ENCODE assay signal across 8 mouse cellular contexts in the genomic region with DNA sequence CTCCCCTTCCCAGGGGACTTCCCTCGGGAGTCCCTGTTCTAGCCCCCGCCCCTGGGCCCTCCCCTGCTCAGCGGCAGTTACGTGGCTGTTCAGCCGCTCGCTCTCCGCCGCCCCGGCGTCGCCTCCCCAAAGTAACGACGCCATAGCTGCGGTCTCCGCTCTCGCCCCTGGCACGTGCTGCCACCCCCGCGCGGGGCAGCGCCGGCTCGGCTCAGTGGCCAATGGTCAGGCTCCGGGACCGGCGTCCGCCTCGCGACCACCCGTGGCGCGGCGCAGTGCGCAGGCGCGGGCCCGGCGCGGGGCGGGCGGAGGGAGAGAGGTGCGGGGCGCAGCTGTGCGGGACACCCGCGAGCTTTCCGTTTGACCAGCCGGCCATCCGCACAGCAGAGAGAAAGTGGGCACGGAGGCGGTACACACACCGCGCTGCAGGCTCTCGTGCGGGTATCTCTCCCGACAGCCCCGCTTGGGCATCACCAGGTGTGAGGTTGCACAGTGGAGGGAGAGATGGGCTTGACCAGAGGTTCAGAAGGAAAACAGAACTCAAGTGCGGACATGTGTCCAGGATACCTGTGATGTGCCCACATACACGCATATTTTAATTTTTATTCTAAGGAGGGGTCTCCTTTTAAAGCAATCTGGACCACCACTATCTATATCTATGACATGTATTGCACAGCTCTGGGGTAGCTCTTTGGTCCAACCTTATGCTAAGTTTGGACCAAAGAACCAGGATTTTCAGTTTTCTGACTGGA. TPM values are rescaled to one million over a fixed set of nuclear protein-coding genes. Genes with fewer than 3 reads are reported as not detected.
DNase-seq lines count a peak whose midpoint lies in the region; ATAC-seq and TF ChIP-seq lines count a peak whose summit lies in the region.

Ddx25 (minus strand) TSS at position 272 of the 752 bp plus-strand sequence.
Pus3 (plus strand) TSS at position 339 of the 752 bp plus-strand sequence.

- intact Hi-C loops in gastrocnemius, postnatal 36 days (cut with DNase I) = no loop called here

- no peak for TF ChIP-seq POLR2A in lung, adult 2 months (IDR thresholded peaks at IDR 0.05; ENCODE audit: borderline replicate concordance, extremely low read depth, low read depth, low read length)
- peak; percentile 66 for TF ChIP-seq POLR2A in brain, embryonic 14.5 days (IDR thresholded peaks at IDR 0.05; ENCODE audit: borderline replicate concordance, extremely low read depth, insufficient read depth, insufficient read length, poor library complexity, severe bottlenecking)

- peaks cover 7% of the 10 kb centered on the region; the same call in 1 of the 2 replicates for H3K36me3 ChIP-seq in forebrain, embryonic 11.5 days (ENCODE audit: control insufficient read depth, insufficient read depth, low read length)
- peaks cover 6% of the 10 kb centered on the region; the same call in 1 of the 2 replicates for H3K36me3 ChIP-seq in intestine, postnatal 0 days (ENCODE audit: control insufficient read depth, insufficient read depth)

- H3K4me3 ChIP-seq in lung, adult 2 months (replicated peaks; ENCODE audit: extremely low read depth, low read depth, low read length) = peak within 1 kb of the TSS; percentile 77
- peak within 1 kb of the TSS; percentile 65 for H3K4me3 ChIP-seq in forebrain, embryonic 11.5 days (ENCODE audit: low read depth, low read length)
- H3K4me3 ChIP-seq in intestine, postnatal 0 days (ENCODE audit: low read depth, low read length) = peak within 1 kb of the TSS; percentile 65

- under 1% methylated on average over 58 of the region's 59 CpGs for WGBS in lung, adult 2 months
- under 1% methylated on average over 58 of the region's 59 CpGs for WGBS in forebrain, embryonic 11.5 days
- WGBS in intestine, postnatal 0 days = under 1% methylated on average over 59 of the region's 59 CpGs

- H3K9me3 ChIP-seq in forebrain, embryonic 11.5 days (ENCODE audit: control insufficient read depth, low read length) = no peaks in the 10 kb centered on the region
- no peaks in the 10 kb centered on the region for H3K9me3 ChIP-seq in intestine, postnatal 0 days (ENCODE audit: control insufficient read depth)

- peak within 1 kb of the TSS; percentile 69 for H3K9ac ChIP-seq in forebrain, embryonic 11.5 days (ENCODE audit: low read length)
- H3K9ac ChIP-seq in intestine, postnatal 0 days (ENCODE audit: low read depth, low read length) = peak within 1 kb of the TSS; percentile 34; the same call in 1 of the 2 replicates

- peak within 1 kb of the TSS; percentile 20; the same call in 1 of the 2 replicates for H3K27ac ChIP-seq in forebrain, embryonic 11.5 days (ENCODE audit: low read depth, low read length)
- no peak within 1 kb of the TSS for H3K27ac ChIP-seq in intestine, postnatal 0 days (ENCODE audit: low read depth, low read length)

- no peak for TF ChIP-seq CTCF in lung, adult 2 months (IDR thresholded peaks at IDR 0.05; ENCODE audit: insufficient read depth, low read length)
- no peak for TF ChIP-seq CTCF in brain, embryonic 14.5 days (IDR thresholded peaks at IDR 0.05; ENCODE audit: borderline replicate concordance, extremely low read depth, insufficient read depth, insufficient read length)
- TF ChIP-seq CTCF in intestine, postnatal 0 days (IDR thresholded peaks at IDR 0.05; ENCODE audit: low read depth) = no peak

- DNase-seq in lung, adult 2 months = no peak
- no peak for DNase-seq in lung, postnatal 14 days
- peak; percentile 80 for DNase-seq in brain, embryonic 14.5 days (ENCODE audit: low read depth)
- DNase-seq in forebrain, embryonic 11.5 days (ENCODE audit: low spot score) = peak; percentile 89
- DNase-seq in liver = peak; percentile 30
- DNase-seq in retina, postnatal 1 day = peak; percentile 90
- DNase-seq in gastrocnemius, postnatal 36 days = no peak

- peak; percentile 86 for ATAC-seq in forebrain, embryonic 11.5 days (replicated peaks; ENCODE audit: low FRiP score)
- peak; percentile 53 for ATAC-seq in intestine, postnatal 0 days

- H3K27me3 ChIP-seq in forebrain, embryonic 11.5 days (ENCODE audit: control insufficient read depth, insufficient read depth, low read length) = peaks cover 4% of the 10 kb centered on the region; the same call in 1 of the 2 replicates
- H3K27me3 ChIP-seq in intestine, postnatal 0 days (replicated peaks; ENCODE audit: control insufficient read depth, insufficient read depth, low read length) = peaks cover 14% of the 10 kb centered on the region

- H3K4me2 ChIP-seq in forebrain, embryonic 11.5 days (ENCODE audit: low read depth, low read length, severe bottlenecking) = peak within 1 kb of the TSS; percentile 92
- peak within 1 kb of the TSS; percentile 97 for H3K4me2 ChIP-seq in intestine, postnatal 0 days (replicated peaks; ENCODE audit: low read depth)

- no peaks in the 10 kb centered on the region for H3K4me1 ChIP-seq in lung, adult 2 months (ENCODE audit: control insufficient read depth, insufficient read depth, low read length)
- H3K4me1 ChIP-seq in forebrain, embryonic 11.5 days (replicated peaks; ENCODE audit: control insufficient read depth, insufficient read depth, low read length) = no peaks in the 10 kb centered on the region; the same call in 1 of the 2 replicates
- peaks cover 11% of the 10 kb centered on the region; the same call in 1 of the 2 replicates for H3K4me1 ChIP-seq in intestine, postnatal 0 days (replicated peaks; ENCODE audit: control insufficient read depth, insufficient read depth, low read length)

RNA-seq across cellular contexts. Expression of gene Ddx25, which starts in this region (rescaled TPM):
- polyA plus RNA-seq in lung, adult 2 months (2012; rRNA removed) = 0.02 and 0.03 TPM in 2 replicates
- polyA plus RNA-seq in brain, embryonic 14.5 days (2012; rRNA removed) = 11.2 and 15.2 TPM in 2 replicates
- 8.2 and 8.8 TPM in 2 replicates for polyA plus RNA-seq in forebrain, embryonic 11.5 days (2014; fragmentation: Nextera tagmentation; extraction: Ambion mirVana)
- 0.27 and 0.50 TPM in 2 replicates for polyA plus RNA-seq in intestine, postnatal 0 days (2015; fragmentation: Nextera tagmentation; extraction: Ambion mirVana)
- not detected for total RNA-seq in gastrocnemius, postnatal 36 days (2021)

RNA-seq across cellular contexts. Expression of gene Pus3, which starts in this region (rescaled TPM):
- polyA plus RNA-seq in lung, adult 2 months (2012; rRNA removed) = 1.1 and 2.2 TPM in 2 replicates
- 12.6 and 16.1 TPM in 2 replicates for polyA plus RNA-seq in brain, embryonic 14.5 days (2012; rRNA removed)
- 21.8 TPM in 2 replicates for polyA plus RNA-seq in forebrain, embryonic 11.5 days (2014; fragmentation: Nextera tagmentation; extraction: Ambion mirVana)
- polyA plus RNA-seq in intestine, postnatal 0 days (2015; fragmentation: Nextera tagmentation; extraction: Ambion mirVana) = 6.5 and 6.6 TPM in 2 replicates
- 1 to 10 TPM; 6.8 to 8.5 TPM for total RNA-seq in gastrocnemius, postnatal 36 days (2021)

Comparison
In these comparisons a context has a peak if more than half of its experiments do, and no peak if none do; other contexts are left out.
1. DNase-seq: peak in brain, embryonic 14.5 days (single experiment), forebrain, embryonic 11.5 days (single experiment), liver (single experiment) and retina, postnatal 1 day (single experiment); none in lung, adult 2 months (single experiment), lung, postnatal 14 days (single experiment) and gastrocnemius, postnatal 36 days (0 of 2).
2. Peak in every context shown above with its lines, with median percentiles within 50 percentile points of each other: H3K4me3 ChIP-seq.